Comparison of ENCODE assay signal across 9 mouse cellular contexts in genomic region chrX:141724391-141724891, GRCm38 (mm10). TPM values are rescaled to one million over a fixed set of nuclear protein-coding genes. Genes with fewer than 3 reads are reported as not detected.
A peak's percentile ranks its signal among the peaks of the same experiment; 100 is the strongest.
DNase-seq lines count a peak whose midpoint lies in the region; ATAC-seq and TF ChIP-seq lines count a peak whose summit lies in the region.
"Had no signal": no experiment of that assay in that cellular context is flagged by ENCODE, and none has a peak within 500 bp of the region (broad histone marks: within the 10 kb centered on the region; RNA-seq: fewer than 3 reads in every experiment).

No protein-coding gene starts in this region.

- intact Hi-C loops in heart, postnatal 36 days (cut with DNase I): no loop called here

- TF ChIP-seq POLR2A in bone marrow macrophage, adult 2 months (IDR thresholded peaks at IDR 0.05; ENCODE audit: borderline replicate concordance, low read depth, low read length): no peak

- H3K9me3 ChIP-seq in heart, embryonic 13.5 days: no peaks in the 10 kb centered on the region
- no peaks in the 10 kb centered on the region for H3K9me3 ChIP-seq in heart, postnatal 0 days (replicated peaks; ENCODE audit: control insufficient read depth, low read length)
- H3K9me3 ChIP-seq in midbrain, embryonic 10.5 days (replicated peaks): no peaks in the 10 kb centered on the region

- no peaks in the 10 kb centered on the region for H3K36me3 ChIP-seq in heart, embryonic 13.5 days
- H3K36me3 ChIP-seq in heart, postnatal 0 days (replicated peaks; ENCODE audit: control insufficient read depth, insufficient read depth, low read length): no peaks in the 10 kb centered on the region
- H3K36me3 ChIP-seq in midbrain, embryonic 10.5 days: no peaks in the 10 kb centered on the region

- TF ChIP-seq EP300 in heart, postnatal 0 days (IDR thresholded peaks at IDR 0.05; ENCODE audit: low read depth): no peak

- H3K27ac ChIP-seq in heart, embryonic 13.5 days (replicated peaks): no peak overlapping the region
- no peak overlapping the region for H3K27ac ChIP-seq in bone marrow macrophage, adult 2 months (ENCODE audit: insufficient read depth, low read depth, low read length)
- no peak overlapping the region for H3K27ac ChIP-seq in heart, postnatal 0 days (ENCODE audit: low read depth)
- H3K27ac ChIP-seq in midbrain, embryonic 10.5 days (replicated peaks): no peak overlapping the region

- no peak for ATAC-seq in heart, embryonic 13.5 days (ENCODE audit: extremely low read depth, insufficient number of reproducible peaks, low FRiP score, low TSS enrichment)
- no peak for ATAC-seq in heart, postnatal 0 days (ENCODE audit: insufficient read depth, low read depth)

- TF ChIP-seq CTCF in bone marrow macrophage, adult 2 months (IDR thresholded peaks at IDR 0.05; ENCODE audit: low read depth, low read length): no peak
- no peak for TF ChIP-seq CTCF in heart, postnatal 0 days (IDR thresholded peaks at IDR 0.05; ENCODE audit: low read depth)

- H3K4me1 ChIP-seq in heart, embryonic 13.5 days: no peaks in the 10 kb centered on the region; the same call in 1 of the 2 replicates
- no peaks in the 10 kb centered on the region for H3K4me1 ChIP-seq in bone marrow macrophage, adult 2 months (ENCODE audit: control insufficient read depth, insufficient read depth, low read length)
- H3K4me1 ChIP-seq in heart, postnatal 0 days (ENCODE audit: control insufficient read depth, insufficient read depth): no peaks in the 10 kb centered on the region; the same call in 1 of the 2 replicates
- peaks cover 22% of the 10 kb centered on the region for H3K4me1 ChIP-seq in midbrain, embryonic 10.5 days

- H3K9ac ChIP-seq in heart, embryonic 13.5 days: no peak overlapping the region
- H3K9ac ChIP-seq in heart, postnatal 0 days (replicated peaks; ENCODE audit: low read depth, low read length): no peak overlapping the region

- 25% methylated on average over 36 of the region's 52 CpGs for WGBS in heart, embryonic 13.5 days
- WGBS in heart, postnatal 0 days: 15% methylated on average over 52 of the region's 52 CpGs
- WGBS in midbrain, embryonic 10.5 days: 18% methylated on average over 52 of the region's 52 CpGs

- DNase-seq in heart, postnatal 36 days: no peak
- no peak for DNase-seq in heart, postnatal 0 days (ENCODE audit: low spot score)
- DNase-seq in midbrain, embryonic 10.5 days (ENCODE audit: low spot score): peak; percentile 51
- DNase-seq in c-Kit-positive CD71-positive TER-119-positive erythroid progenitor cells, embryonic 14.5 days (ENCODE audit: low spot score): no peak
- no peak for DNase-seq in lung, adult 18-20 months
- DNase-seq in gastrocnemius, adult 8-10 months (ENCODE audit: low spot score in 2 of 2): no peak

- H3K4me3 ChIP-seq in heart, embryonic 13.5 days: peak overlapping the region; percentile 52
- H3K4me3 ChIP-seq in bone marrow macrophage, adult 2 months (ENCODE audit: insufficient read depth, low read length): peak overlapping the region; percentile 51
- H3K4me3 ChIP-seq in heart, postnatal 0 days (ENCODE audit: low read depth, low read length): peak overlapping the region; percentile 41
- peak overlapping the region; percentile 57 for H3K4me3 ChIP-seq in midbrain, embryonic 10.5 days

- H3K4me2 ChIP-seq in heart, embryonic 13.5 days: peak overlapping the region; percentile 72
- peak overlapping the region; percentile 57 for H3K4me2 ChIP-seq in heart, postnatal 0 days (ENCODE audit: low read depth, low read length)

- peaks cover 83% of the 10 kb centered on the region for H3K27me3 ChIP-seq in heart, embryonic 13.5 days (replicated peaks)
- peaks cover 73% of the 10 kb centered on the region for H3K27me3 ChIP-seq in heart, postnatal 0 days (ENCODE audit: control insufficient read depth, insufficient read depth, low read length)
- H3K27me3 ChIP-seq in midbrain, embryonic 10.5 days (ENCODE audit: low read depth, poor library complexity, severe bottlenecking): peaks cover 100% of the 10 kb centered on the region

RNA-seq across cellular contexts. Expression of gene Irs4, which starts 0.6 kb away (rescaled TPM):
- polyA plus RNA-seq in heart, embryonic 13.5 days (2015; fragmentation: Nextera tagmentation; extraction: Ambion mirVana): 0.03 and 0.05 TPM in 2 replicates
- not detected for total RNA-seq in heart, postnatal 36 days (2021)
- not detected in 2 replicates for polyA plus RNA-seq in bone marrow macrophage, adult 2 months (2012; ENCODE audit: insufficient read depth, insufficient read length, missing spikeins)
- total RNA-seq in heart, postnatal 0 days (2014; rRNA removed; ENCODE audit: low replicate concordance): not detected in 2 replicates
- polyA plus RNA-seq in heart, postnatal 0 days (2015; fragmentation: Nextera tagmentation; extraction: Ambion mirVana): 0.03 TPM in 1 of 2 replicates, not detected in the other
- 1.0 and 1.5 TPM in 2 replicates for polyA plus RNA-seq in midbrain, embryonic 10.5 days (2016; fragmentation: Nextera tagmentation; extraction: Ambion mirVana)
- total RNA-seq in gastrocnemius, adult 8-10 months (2022): not detected
- total RNA-seq: MEL had no signal
